Mouse (Mus musculus) kidney, adult 2 months (tissue): ENCODE measurements at regions not wholly inside any gene's neighbourhood (a gene's known extent, or its start where the extent isn't known, plus 50 kb on each side); places are given as distances from the start of the nearest gene placed in this dataset.

Source experiments
- DNase-seq: peaks from one replicate; pipeline ENCODE4 v3.0.0; 2021
- H3K27ac ChIP-seq: fragments of 200-500 bp; 2 replicates; pipeline ENCODE4 v1.5.1; 2012; ENCODE audit warnings: low read depth, low read length, control low read depth, inconsistent platforms; ENCODE audit not compliant: insufficient read depth
- H3K27me3 ChIP-seq: fragments of 200-500 bp; replicated peaks from 2 replicates; pipeline ENCODE4 v1.6.1; 2012; ENCODE audit warnings: mild to moderate bottlenecking, moderate library complexity, low read length, inconsistent platforms; ENCODE audit not compliant: control insufficient read depth, insufficient read depth
- H3K36me3 ChIP-seq: fragments of 200-500 bp; 2 replicates; pipeline ENCODE4 v1.6.1; 2012; ENCODE audit warnings: mild to moderate bottlenecking, moderate library complexity, low read length, inconsistent platforms; ENCODE audit not compliant: control insufficient read depth, insufficient read depth
- H3K4me1 ChIP-seq: fragments of 200-500 bp; 2 replicates; pipeline ENCODE4 v1.6.1; 2011; ENCODE audit warnings: low read length; ENCODE audit not compliant: control insufficient read depth, insufficient read depth
- H3K4me3 ChIP-seq: fragments of 200-500 bp; 2 replicates; pipeline ENCODE4 v1.5.1; 2011; ENCODE audit warnings: mild to moderate bottlenecking, low read depth, low read length, control low read depth; ENCODE audit not compliant: insufficient read depth
- CTCF ChIP-seq: fragments of 200-500 bp; conservative IDR thresholded peaks from 2 replicates; pipeline ENCODE4 v1.5.1; 2011; ENCODE audit warnings: low read depth, mild to moderate bottlenecking, control low read depth, low read length, moderate library complexity, mixed read lengths; ENCODE audit not compliant: insufficient read depth, insufficient read length
- POLR2A ChIP-seq: fragments of 200-500 bp; IDR thresholded peaks from one replicate; pipeline ENCODE4 v1.6.1; 2011; ENCODE audit warnings: low read depth, low read length, control low read depth
- WGBS: fragments of 180-500 bp; shearing (Covaris S2); methylation state at CpG from one replicate; pipeline ENCODE4 v1.1.7; 2018; 5-methylcytosine and 5-hydroxymethylcytosine counted together

DNA sequence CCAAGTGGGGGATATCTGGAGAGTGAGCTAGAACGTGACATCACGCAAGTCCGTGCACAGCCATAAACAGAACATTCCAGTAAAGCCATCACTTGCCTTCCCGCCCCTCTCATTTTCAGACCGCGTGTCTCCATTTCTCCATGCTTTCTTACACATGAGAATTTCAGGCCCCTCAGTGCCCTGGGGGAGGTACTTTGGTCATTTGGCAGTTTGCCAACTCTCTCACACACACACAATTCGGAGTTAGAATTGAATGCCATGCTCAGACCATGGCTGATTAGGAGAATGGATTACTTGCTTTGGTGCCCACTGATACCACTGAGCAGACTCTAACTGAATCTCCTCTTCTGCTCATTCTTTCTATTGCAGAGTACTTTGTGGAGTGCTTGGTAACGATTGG is 400.7 kb upstream of the Id4 start:
- H3K27ac ChIP-seq, result no peak overlapping the region
- WGBS, result 55% methylated on average over 8 of the region's 8 CpGs
- no peak overlapping the region for H3K4me3 ChIP-seq
- peaks cover 3% of the 10 kb centered on the region; the same call in 1 of the 2 replicates for H3K4me1 ChIP-seq
- peak; percentile 8 for DNase-seq
- no peaks in the 10 kb centered on the region for H3K27me3 ChIP-seq
- H3K36me3 ChIP-seq, result no peaks in the 10 kb centered on the region
- TF ChIP-seq POLR2A (no peak), CTCF (no peak)

DNA sequence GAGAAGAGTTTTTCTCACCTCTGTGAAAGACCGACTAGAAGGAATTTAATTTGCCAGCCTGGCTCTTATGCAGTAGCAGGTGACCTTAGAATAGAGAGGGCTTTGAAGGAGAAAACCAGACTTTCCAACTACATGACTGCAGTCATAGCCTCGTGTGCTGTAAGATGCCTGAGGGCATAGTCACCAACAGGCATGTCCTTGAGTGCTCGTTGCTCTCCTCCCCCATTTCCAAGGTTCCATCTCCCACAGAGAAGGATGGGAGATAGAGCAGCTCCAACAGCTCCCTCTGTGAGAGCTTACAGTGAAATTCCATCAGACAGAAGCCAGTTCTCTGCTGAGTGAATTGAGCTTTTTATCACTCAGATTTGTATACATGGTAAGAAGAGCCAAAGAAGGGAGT is 398.1 kb upstream of the Id4 start:
- peak; percentile 8 for DNase-seq
- WGBS, result 47% methylated on average over 3 of the region's 3 CpGs
- peaks cover 3% of the 10 kb centered on the region; the same call in 1 of the 2 replicates for H3K4me1 ChIP-seq
- no peaks in the 10 kb centered on the region for H3K36me3 ChIP-seq
- H3K4me3 ChIP-seq, result no peak overlapping the region
- no peak for TF ChIP-seq CTCF
- TF ChIP-seq POLR2A, result no peak
- H3K27ac ChIP-seq, result no peak overlapping the region
- H3K27me3 ChIP-seq, result no peaks in the 10 kb centered on the region

DNA sequence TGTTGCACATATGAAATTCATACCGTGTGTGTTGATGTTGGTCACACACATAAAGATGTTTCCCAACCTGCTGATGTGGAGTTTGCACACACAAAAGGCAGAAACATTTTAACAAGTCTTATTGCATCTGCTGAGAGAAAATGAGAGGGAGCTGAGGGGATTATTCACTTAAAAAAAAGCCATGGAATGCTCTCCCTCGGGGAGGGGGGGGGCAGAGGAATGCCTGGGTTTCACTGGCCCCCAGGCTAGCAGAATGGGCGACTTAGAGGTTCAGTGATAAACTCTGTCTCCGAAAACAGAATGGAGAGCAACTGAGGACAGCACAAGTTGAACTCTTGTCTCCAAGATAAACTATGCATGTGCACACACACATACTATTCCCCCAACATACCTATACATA is 392.4 kb upstream of the Id4 start:
- TF ChIP-seq POLR2A (no peak), CTCF (no peak)
- Histone ChIP-seq H3K27me3 (no peaks in the 10 kb centered on the region; the same call in 1 of the 2 replicates), H3K36me3 (no peaks in the 10 kb centered on the region), H3K27ac (no peak overlapping the region), H3K4me3 (no peak overlapping the region), H3K4me1 (no peaks in the 10 kb centered on the region)
- WGBS, result 61% methylated on average over 4 of the region's 4 CpGs
- no peak for DNase-seq

DNA sequence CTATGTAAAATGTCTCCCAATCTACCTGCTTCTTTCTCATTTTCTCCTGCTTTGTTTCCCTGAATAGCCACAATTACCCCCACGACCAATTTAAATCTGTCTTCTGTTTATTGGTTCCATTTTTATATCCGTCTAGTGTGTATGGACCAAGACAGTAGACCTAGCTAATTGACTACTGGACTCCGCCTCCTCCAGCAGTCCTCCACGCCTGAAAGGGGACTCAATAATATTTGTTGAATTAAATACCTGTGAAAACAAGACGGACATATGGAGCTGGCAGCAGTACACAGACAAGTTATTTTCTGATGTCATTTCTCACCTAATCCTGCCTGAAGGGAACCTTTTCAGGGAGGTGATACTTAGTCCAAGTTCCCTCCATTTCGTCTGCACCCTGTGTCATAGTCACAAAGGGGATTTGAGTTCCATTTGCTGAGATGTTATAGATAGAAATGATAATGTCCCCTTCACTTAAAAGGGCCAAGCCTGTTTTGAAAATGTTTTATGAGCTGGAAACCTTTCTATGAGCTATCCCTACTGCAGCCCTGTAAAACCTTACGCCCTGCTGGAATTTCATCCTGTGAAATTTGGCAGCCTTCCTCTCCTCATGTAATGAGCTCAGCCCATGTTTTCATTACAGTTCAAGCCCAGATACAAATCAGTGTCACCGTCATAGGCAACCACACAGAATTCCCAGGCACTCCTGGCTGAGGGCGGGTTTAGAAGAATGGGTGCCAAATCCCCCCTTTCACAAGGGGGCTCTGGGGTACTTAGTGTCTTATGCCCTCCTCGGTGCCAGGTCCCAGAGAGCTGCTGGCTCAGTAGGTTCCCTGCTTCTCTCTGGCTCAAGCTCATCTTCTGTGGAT is 391.1 kb upstream of the Id4 start:
- H3K27ac ChIP-seq, result no peak overlapping the region
- H3K27me3 ChIP-seq, result no peaks in the 10 kb centered on the region; the same call in 1 of the 2 replicates
- 49% methylated on average over 10 of the region's 10 CpGs for WGBS
- H3K4me3 ChIP-seq, result no peak overlapping the region
- DNase-seq, result peak; percentile 28
- H3K4me1 ChIP-seq, result no peaks in the 10 kb centered on the region
- no peaks in the 10 kb centered on the region for H3K36me3 ChIP-seq
- TF ChIP-seq CTCF (no peak), POLR2A (no peak)

DNA sequence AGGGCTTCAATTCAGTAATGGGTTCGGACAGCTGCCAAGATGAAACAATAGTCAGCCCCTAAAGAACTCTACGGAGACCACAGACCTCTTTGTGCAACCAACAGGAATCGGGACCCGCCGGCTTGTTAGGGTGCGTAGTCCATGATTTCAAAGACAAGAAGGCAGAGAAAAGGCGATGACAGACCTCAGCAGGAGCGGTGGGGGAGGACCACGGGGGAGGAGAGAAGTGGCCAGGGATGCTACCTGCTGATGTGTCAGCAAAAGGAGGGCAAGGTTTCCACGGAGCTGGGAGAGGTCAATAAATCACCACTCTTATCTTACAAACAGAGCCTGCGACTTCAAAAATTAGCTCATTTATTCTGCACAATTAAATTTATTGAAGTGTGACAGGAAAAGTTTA is 388.4 kb upstream of the Id4 start:
- Histone ChIP-seq H3K27ac (no peak overlapping the region), H3K27me3 (no peaks in the 10 kb centered on the region; the same call in 1 of the 2 replicates), H3K4me1 (no peaks in the 10 kb centered on the region), H3K36me3 (no peaks in the 10 kb centered on the region), H3K4me3 (no peak overlapping the region)
- 31% methylated on average over 11 of the region's 11 CpGs for WGBS
- TF ChIP-seq CTCF (no peak), POLR2A (no peak)
- DNase-seq, result no peak

DNA sequence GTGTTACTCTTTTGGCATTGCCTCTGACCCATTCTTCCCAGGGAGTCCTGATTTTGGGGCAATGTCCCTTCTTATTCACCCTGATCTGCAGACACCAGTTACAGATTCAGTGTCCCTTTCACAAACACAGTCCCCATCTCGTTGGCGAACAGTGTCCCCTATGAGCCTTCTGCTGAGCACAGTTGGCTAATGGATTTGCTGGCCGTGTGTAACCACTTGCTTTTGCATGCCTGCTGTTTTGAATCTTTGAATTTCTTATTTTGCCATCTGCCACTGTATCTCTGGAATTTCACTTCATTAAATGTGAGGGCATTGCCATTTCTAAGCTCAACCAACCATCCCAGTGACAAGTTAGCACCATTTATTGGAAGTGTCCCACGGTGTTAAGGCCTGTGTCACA is 368.5 kb upstream of the Id4 start:
- Histone ChIP-seq H3K4me3 (no peak overlapping the region), H3K27me3 (no peaks in the 10 kb centered on the region), H3K4me1 (no peaks in the 10 kb centered on the region), H3K27ac (no peak overlapping the region), H3K36me3 (no peaks in the 10 kb centered on the region)
- TF ChIP-seq POLR2A (no peak), CTCF (no peak)
- no peak for DNase-seq
- 88% methylated on average over 4 of the region's 4 CpGs for WGBS

DNA sequence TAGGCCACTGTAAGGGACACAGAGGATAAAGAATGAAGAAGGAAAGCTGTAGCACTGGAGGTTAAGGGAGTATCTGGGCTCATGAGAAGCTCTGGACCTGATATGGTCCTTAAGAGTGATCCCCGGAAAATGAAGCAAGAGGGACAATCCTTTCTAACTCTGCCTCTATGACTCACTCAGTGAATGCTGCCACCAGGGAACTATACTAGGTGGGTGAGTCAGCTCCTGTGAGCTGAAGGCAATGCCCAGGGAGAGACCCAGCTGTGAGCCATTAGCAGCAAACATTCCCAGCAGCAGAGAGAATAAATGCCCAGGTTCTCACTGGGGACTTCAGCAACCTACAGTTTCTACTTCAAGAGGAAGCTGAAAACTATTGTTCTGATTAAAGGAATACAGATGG is 366.7 kb upstream of the Id4 start:
- TF ChIP-seq POLR2A (no peak), CTCF (no peak)
- Histone ChIP-seq H3K27ac (no peak overlapping the region), H3K36me3 (no peaks in the 10 kb centered on the region), H3K27me3 (no peaks in the 10 kb centered on the region), H3K4me3 (no peak overlapping the region), H3K4me1 (no peaks in the 10 kb centered on the region)
- no peak for DNase-seq
- WGBS, result 76% methylated on average over 1 of the region's 1 CpGs
